Mouse (Mus musculus) macrophage (primary cell): ENCODE data around the gene Pygl. TPM values are rescaled to one million over a fixed set of nuclear protein-coding genes. Genes with fewer than 3 reads are reported as not detected.

Experiments
- H3K27ac ChIP-seq: fragments of 350-480 bp; formaldehyde crosslinking; 2 replicates; pipeline ENCODE4 v1.9.0; 2021
- H3K36me3 ChIP-seq: fragments of 350-480 bp; formaldehyde crosslinking; 2 replicates; pipeline ENCODE4 v1.9.0; 2021; ENCODE audit errors: inconsistent target
- H3K4me3 ChIP-seq: fragments of 350-480 bp; formaldehyde crosslinking; 2 replicates; pipeline ENCODE4 v1.9.0; 2021; ENCODE audit errors: inconsistent target
- H3K79me2 ChIP-seq: fragments of 350-480 bp; formaldehyde crosslinking; 2 replicates; pipeline ENCODE4 v1.9.0; 2021; ENCODE audit errors: inconsistent target
- WGBS: methylation state at CpG from one replicate; pipeline ENCODE4 v1.1.7; 2026; ENCODE audit warnings: inconsistent platforms; ENCODE audit not compliant: missing documents; 5-methylcytosine and 5-hydroxymethylcytosine counted together
- polyA plus RNA-seq: library from polyadenylated mRNA; stranded (reverse); fragments of 250-400 nt; gene quantifications from 3 replicates; pipeline ENCODE4 v1.2.4, GENCODE M21; 2018; ENCODE audit warnings: inconsistent platforms
- total RNA-seq, 78 experiments: library from RNA; depleted of rRNA; stranded (reverse); fragments of 250-400 nt; gene quantifications; 1 replicate in 9 of 78; 2 replicates in 24 of 78; 3 replicates in 43 of 78; 4 replicates in 2 of 78; pipeline ENCODE4 v1.2.4; 2018; ENCODE audit warnings: inconsistent platforms in 56 of 78

Gene Pygl
- total RNA-seq (2018; cell fraction: chromatin; rRNA removed) = 10 to 100 TPM in 22 of 26 experiments, 1 to 10 TPM in 4; 4.5 to 79.2 (median 25.6) TPM
- 10 to 100 TPM; 21.7 to 61.8 (median 39.4) TPM for total RNA-seq (2018; cell fraction: cytosol; rRNA removed)
- total RNA-seq (2018; cell fraction: nucleus; rRNA removed) = 10 to 100 TPM; 13.7 to 57.3 (median 25.8) TPM
- 33.2 to 54.7 TPM (median 51.6 TPM) in 3 replicates for polyA plus RNA-seq

GRCm38 (mm10) chr12:70231294-70231693 lies at the start of gene Pygl:
Gene Pygl, minus strand, starts transcription at chr12:70231488.
- no peaks in the 10 kb centered on the region for H3K79me2 ChIP-seq
- H3K4me3 ChIP-seq = no peak within 1 kb of the TSS
- no peaks in the 10 kb centered on the region for H3K36me3 ChIP-seq
- no peak within 1 kb of the TSS for H3K27ac ChIP-seq
- WGBS = 83% methylated on average over 2 of the region's 2 CpGs

- Histone ChIP-seq H3K27ac (no peak overlapping the region), H3K79me2 (no peaks in the 10 kb centered on the region), H3K36me3 (no peaks in the 10 kb centered on the region), H3K4me3 (no peak overlapping the region)
- 96% methylated on average over 2 of the region's 2 CpGs for WGBS
These were observed 49.6 kb upstream of the Pygl start for GRCm38 (mm10) chr12:70280930-70281329.

- WGBS = 80% methylated on average over 10 of the region's 10 CpGs
- H3K27ac ChIP-seq = no peak overlapping the region
- H3K4me3 ChIP-seq = no peak overlapping the region
- no peaks in the 10 kb centered on the region for H3K79me2 ChIP-seq
- no peaks in the 10 kb centered on the region for H3K36me3 ChIP-seq
These were observed 49.1 kb upstream of the Pygl start for GRCm38 (mm10) chr12:70280381-70280780.

- Histone ChIP-seq H3K79me2 (no peaks in the 10 kb centered on the region), H3K4me3 (no peak overlapping the region), H3K27ac (no peak overlapping the region), H3K36me3 (no peaks in the 10 kb centered on the region)
- WGBS = 83% methylated on average over 12 of the region's 12 CpGs
These were observed 46.0 kb upstream of the Pygl start for GRCm38 (mm10) chr12:70277071-70277939.

GRCm38 (mm10) chr12:70269724-70270123 lies 38.4 kb upstream of the Pygl start:
- Histone ChIP-seq H3K4me3 (no peak overlapping the region), H3K27ac (no peak overlapping the region), H3K36me3 (no peaks in the 10 kb centered on the region), H3K79me2 (no peaks in the 10 kb centered on the region)
- 92% methylated on average over 6 of the region's 6 CpGs for WGBS

GRCm38 (mm10) chr12:70267314-70267713 lies 36.0 kb upstream of the Pygl start:
- Histone ChIP-seq H3K4me3 (no peak overlapping the region), H3K27ac (no peak overlapping the region), H3K79me2 (no peaks in the 10 kb centered on the region), H3K36me3 (no peaks in the 10 kb centered on the region)
- WGBS = 26% methylated on average over 9 of the region's 9 CpGs

GRCm38 (mm10) chr12:70266494-70266931 lies 35.2 kb upstream of the Pygl start:
- Histone ChIP-seq H3K4me3 (no peak overlapping the region), H3K79me2 (no peaks in the 10 kb centered on the region)
- 41% methylated on average over 8 of the region's 8 CpGs for WGBS

GRCm38 (mm10) chr12:70263721-70264120 lies 32.4 kb upstream of the Pygl start:
- no peaks in the 10 kb centered on the region for H3K36me3 ChIP-seq
- no peak overlapping the region for H3K27ac ChIP-seq
- H3K79me2 ChIP-seq = no peaks in the 10 kb centered on the region
- no peak overlapping the region for H3K4me3 ChIP-seq
- 91% methylated on average over 7 of the region's 7 CpGs for WGBS

More at GRCm38 (mm10) chr12:70266494-70266931, 35.2 kb upstream of the Pygl start:
- no peak overlapping the region for H3K27ac ChIP-seq
- no peaks in the 10 kb centered on the region for H3K36me3 ChIP-seq

GRCm38 (mm10) chr12:70262271-70262953 lies 31.1 kb upstream of the Pygl start:
- WGBS = 94% methylated on average over 17 of the region's 17 CpGs
- Histone ChIP-seq H3K4me3 (no peak overlapping the region), H3K36me3 (no peaks in the 10 kb centered on the region), H3K79me2 (no peaks in the 10 kb centered on the region), H3K27ac (no peak overlapping the region)

- H3K27ac ChIP-seq = no peak overlapping the region
- H3K36me3 ChIP-seq = no peaks in the 10 kb centered on the region
- no peaks in the 10 kb centered on the region for H3K79me2 ChIP-seq
- H3K4me3 ChIP-seq = no peak overlapping the region
- 31% methylated on average over 15 of the region's 15 CpGs for WGBS
These were observed 20.1 kb upstream of the Pygl start for GRCm38 (mm10) chr12:70251210-70251884.

GRCm38 (mm10) chr12:70249616-70250157 lies 18.4 kb upstream of the Pygl start:
- 98% methylated on average over 10 of the region's 10 CpGs for WGBS
- no peak overlapping the region for H3K27ac ChIP-seq
- no peak overlapping the region for H3K4me3 ChIP-seq
- H3K36me3 ChIP-seq = no peaks in the 10 kb centered on the region
- H3K79me2 ChIP-seq = no peaks in the 10 kb centered on the region

- no peaks in the 10 kb centered on the region for H3K79me2 ChIP-seq
- H3K4me3 ChIP-seq = no peak overlapping the region
- WGBS = 91% methylated on average over 15 of the region's 15 CpGs
- H3K27ac ChIP-seq = no peak overlapping the region
- no peaks in the 10 kb centered on the region for H3K36me3 ChIP-seq
These were observed 16.6 kb upstream of the Pygl start for GRCm38 (mm10) chr12:70247683-70248474.

- 92% methylated on average over 7 of the region's 7 CpGs for WGBS
- no peak overlapping the region for H3K4me3 ChIP-seq
- H3K27ac ChIP-seq = no peak overlapping the region
- H3K36me3 ChIP-seq = no peaks in the 10 kb centered on the region
- H3K79me2 ChIP-seq = no peaks in the 10 kb centered on the region
These were observed 11.3 kb upstream of the Pygl start for GRCm38 (mm10) chr12:70242550-70242949.
